Mouse (Mus musculus) midbrain, embryonic 12.5 days (tissue): Measurements from ENCODE around the gene Xdh. TPM values are rescaled to one million over a fixed set of nuclear protein-coding genes. Genes with fewer than 3 reads are reported as not detected.

ENCODE experiments used
- polyA plus RNA-seq: library from polyadenylated mRNA; unstranded; fragments of >200 nt; fragmentation: Nextera tagmentation; extraction: Ambion mirVana; gene quantifications from 2 replicates; pipeline ENCODE4 v1.2.1, GENCODE M21; 2016

The Xdh gene
- polyA plus RNA-seq, 1 experiment from 2014 or later: 0.19 TPM

Other genes with a start within 250 kb of the Xdh start
- gene Galnt14, start 239.7 kb downstream of the Xdh start, polyA plus RNA-seq: 6.8 and 7.8 TPM in 2 replicates
- 7.6 and 8.2 TPM in 2 replicates for gene Ehd3, start 146.1 kb downstream of the Xdh start, polyA plus RNA-seq
- not detected in 2 replicates for gene Srd5a2, start 97.7 kb upstream of the Xdh start, polyA plus RNA-seq